Mouse (Mus musculus) lung, postnatal 0 days (tissue): ENCODE results near the gene Cyp2b9. TPM values are rescaled to one million over a fixed set of nuclear protein-coding genes. Genes with fewer than 3 reads are reported as not detected.
"Not testable (repeated sequence)": the region's sequence is repeated elsewhere in the genome, so short reads cannot be mapped to it uniquely, and the experiment has no call there.

Experiments
- ATAC-seq: fragments of 200-750 bp; cut with Nextera tagmentation; 2 replicates; pipeline ENCODE4 v1.8.0; 2017; ENCODE audit warnings: moderate library complexity
- DNase-seq: peaks from one replicate; pipeline ENCODE4 v3.0.0-alpha.2; 2016; ENCODE audit warnings: low spot score
- H3K27ac ChIP-seq: fragments of 300-500 bp; sonication (generic); 2 replicates; pipeline ENCODE4 v1.5.1; 2014; ENCODE audit warnings: antibody characterized with exemption, mild to moderate bottlenecking, low read length, mixed read lengths
- H3K27me3 ChIP-seq: fragments of 300-500 bp; sonication (generic); replicated peaks from 2 replicates; pipeline ENCODE4 v1.6.1; 2014; ENCODE audit warnings: low read length, mixed read lengths; ENCODE audit not compliant: insufficient read depth
- H3K36me3 ChIP-seq: fragments of 300-500 bp; sonication (generic); 2 replicates; pipeline ENCODE4 v1.6.1; 2014; ENCODE audit warnings: low read length, mixed read lengths; ENCODE audit not compliant: insufficient read depth
- H3K4me1 ChIP-seq: fragments of 300-500 bp; sonication (generic); 2 replicates; pipeline ENCODE4 v1.6.1; 2014; ENCODE audit warnings: antibody characterized with exemption, low read depth, low read length, mixed read lengths; ENCODE audit not compliant: insufficient read depth
- H3K4me2 ChIP-seq: fragments of 300-500 bp; sonication (generic); replicated peaks from 2 replicates; pipeline ENCODE4 v1.6.1; 2014; ENCODE audit warnings: low read depth, mild to moderate bottlenecking, low read length, moderate library complexity, mixed read lengths
- H3K4me3 ChIP-seq: fragments of 300-500 bp; sonication (generic); 2 replicates; pipeline ENCODE4 v1.5.1; 2014; ENCODE audit warnings: low read depth, low read length
- H3K9ac ChIP-seq: fragments of 300-500 bp; sonication (generic); replicated peaks from 2 replicates; pipeline ENCODE4 v1.6.1; 2014; ENCODE audit warnings: low read depth, mild to moderate bottlenecking
- H3K9me3 ChIP-seq: fragments of 300-500 bp; sonication (generic); 2 replicates; pipeline ENCODE4 v1.6.1; 2016; ENCODE audit warnings: low read length, mixed read lengths
- CTCF ChIP-seq: IDR thresholded peaks from 2 replicates; pipeline ENCODE4 v1.5.1; 2016; ENCODE audit warnings: antibody characterized with exemption, mild to moderate bottlenecking
- EP300 ChIP-seq: IDR thresholded peaks from 2 replicates; pipeline ENCODE4 v1.6.1; 2016; ENCODE audit warnings: antibody characterized with exemption, mild to moderate bottlenecking, control low read depth
- WGBS: fragments of 180-500 bp; shearing (Covaris S2); extraction: QIAGEN DNeasy Blood & Tissue Kit; methylation state at CpG from one replicate; pipeline ENCODE4 v1.1.7; 2014; 5-methylcytosine and 5-hydroxymethylcytosine counted together
- polyA plus RNA-seq: library from polyadenylated mRNA; unstranded; fragments of >200 nt; fragmentation: Nextera tagmentation; extraction: Ambion mirVana; gene quantifications from 2 replicates; pipeline ENCODE4 v1.2.1, GENCODE M21; 2015

The Cyp2b9 gene
- not detected in 2 replicates for polyA plus RNA-seq

DNA sequence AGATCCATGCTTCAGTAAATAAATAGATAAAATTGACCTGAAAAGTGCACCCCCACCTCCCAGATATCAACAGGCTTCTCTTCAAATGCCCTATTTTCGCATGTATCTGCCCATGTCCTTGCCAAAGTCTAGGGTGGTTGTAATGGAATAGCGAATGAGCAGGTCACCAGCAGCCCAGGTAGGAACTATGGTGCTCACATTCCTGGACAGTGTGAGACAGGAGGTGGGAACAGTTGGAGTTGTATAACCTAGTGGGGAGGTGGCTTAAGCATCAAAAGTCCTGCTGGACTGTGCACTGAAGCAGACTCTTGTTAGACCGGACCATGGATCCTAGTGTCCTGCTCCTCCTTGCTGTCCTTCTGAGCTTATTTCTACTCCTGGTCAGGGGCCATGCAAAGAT lies at the start of gene Cyp2b9:
Cyp2b9 (plus strand) TSS at position 301 of the 400 bp plus-strand sequence.
- not testable (repeated sequence) for H3K27ac ChIP-seq, H3K4me2 ChIP-seq, H3K9ac ChIP-seq, DNase-seq, H3K9me3 ChIP-seq, ATAC-seq, H3K27me3 ChIP-seq, H3K4me1 ChIP-seq, H3K4me3 ChIP-seq, H3K36me3 ChIP-seq
- 75% methylated on average over 2 of the region's 3 CpGs for WGBS

DNA sequence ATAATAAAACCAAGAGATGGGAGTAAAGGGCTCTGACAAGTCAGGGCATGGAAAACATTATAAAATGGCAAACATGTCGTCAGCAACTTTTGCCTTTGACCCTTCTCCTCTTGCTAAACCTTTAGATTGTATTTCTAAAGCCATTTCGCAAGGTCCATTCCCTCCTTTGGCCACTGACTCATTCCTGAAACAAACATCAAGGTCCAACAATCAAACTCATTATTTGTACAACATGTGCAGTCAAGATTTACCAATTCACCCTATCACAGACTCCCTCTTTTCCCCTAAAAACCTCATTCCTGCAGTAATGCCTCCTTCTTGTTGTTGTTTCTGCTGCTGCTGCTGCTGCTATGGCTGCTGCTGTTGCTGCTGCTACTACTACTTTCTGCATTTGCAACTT lies 33.6 kb upstream of the Cyp2b9 start:
- H3K4me2 ChIP-seq, H3K27me3 ChIP-seq, H3K27ac ChIP-seq, H3K4me1 ChIP-seq, H3K36me3 ChIP-seq, ATAC-seq, H3K9ac ChIP-seq, DNase-seq, H3K4me3 ChIP-seq, H3K9me3 ChIP-seq: not testable (repeated sequence)
- WGBS = no CpG with 5 or more reads among the region's 2 CpGs

DNA sequence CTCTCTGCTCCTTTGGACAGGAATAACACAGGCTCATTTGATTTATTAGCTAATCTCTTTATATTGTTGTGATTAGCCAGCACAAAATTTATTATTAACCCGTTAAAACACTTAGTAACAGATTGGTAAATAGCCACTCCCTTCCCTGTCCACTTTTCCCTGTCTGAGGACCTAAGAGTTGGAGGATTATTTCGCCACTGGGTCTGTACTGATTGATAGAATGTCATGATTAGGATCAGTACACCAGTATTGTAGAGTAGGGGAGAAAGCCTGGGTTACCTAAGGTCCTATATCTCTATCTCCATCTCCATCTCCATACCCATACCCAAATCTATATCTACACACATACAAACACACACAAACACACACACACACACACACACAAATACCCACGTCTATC lies 29.6 kb upstream of the Cyp2b9 start:
- H3K4me1 ChIP-seq, H3K27ac ChIP-seq, H3K4me2 ChIP-seq, ATAC-seq, H3K36me3 ChIP-seq, H3K4me3 ChIP-seq, DNase-seq, H3K9me3 ChIP-seq, H3K27me3 ChIP-seq, H3K9ac ChIP-seq: not testable (repeated sequence)
- 55% methylated on average over 1 of the region's 3 CpGs for WGBS

DNA sequence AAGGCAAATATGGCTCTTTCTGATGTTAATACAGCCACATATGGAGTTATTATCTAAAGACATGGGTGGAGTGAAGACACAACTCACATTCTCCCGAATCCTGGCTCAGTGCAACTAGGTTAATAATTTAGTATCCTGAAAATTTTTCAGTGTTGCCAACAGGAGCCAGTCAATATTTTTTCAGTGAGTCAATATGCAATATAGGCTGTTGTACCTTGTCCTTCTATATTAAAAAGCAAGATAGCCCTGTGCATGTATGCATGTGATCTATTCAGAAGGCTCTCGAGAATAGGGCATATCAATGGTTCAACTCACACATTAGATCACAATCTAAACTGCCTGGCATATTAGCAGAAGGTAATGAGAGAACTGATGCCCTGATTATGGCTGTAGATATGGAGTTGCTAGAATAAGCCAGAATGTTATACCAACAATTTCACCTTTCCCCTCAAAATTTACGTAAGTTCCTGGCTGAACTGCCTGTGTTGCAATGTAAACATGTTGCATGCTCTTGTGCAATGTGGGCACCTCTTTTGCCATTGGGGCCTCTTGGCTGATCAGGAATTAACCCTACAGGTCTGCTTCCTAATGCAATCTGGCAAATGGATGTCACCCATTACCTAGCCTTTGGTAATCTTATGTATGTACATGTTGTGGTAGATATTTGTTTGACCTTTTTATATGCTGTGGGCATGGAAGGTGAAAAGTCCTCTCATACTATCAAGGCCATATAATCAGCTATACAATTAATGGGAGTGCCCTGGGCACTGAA lies 4.3 kb upstream of the Cyp2b9 start:
- H3K27me3 ChIP-seq, DNase-seq, H3K36me3 ChIP-seq, H3K9me3 ChIP-seq, H3K4me1 ChIP-seq, ATAC-seq, H3K27ac ChIP-seq, H3K9ac ChIP-seq, H3K4me3 ChIP-seq, H3K4me2 ChIP-seq: not testable (repeated sequence)
- WGBS = 63% methylated on average over 2 of the region's 3 CpGs

DNA sequence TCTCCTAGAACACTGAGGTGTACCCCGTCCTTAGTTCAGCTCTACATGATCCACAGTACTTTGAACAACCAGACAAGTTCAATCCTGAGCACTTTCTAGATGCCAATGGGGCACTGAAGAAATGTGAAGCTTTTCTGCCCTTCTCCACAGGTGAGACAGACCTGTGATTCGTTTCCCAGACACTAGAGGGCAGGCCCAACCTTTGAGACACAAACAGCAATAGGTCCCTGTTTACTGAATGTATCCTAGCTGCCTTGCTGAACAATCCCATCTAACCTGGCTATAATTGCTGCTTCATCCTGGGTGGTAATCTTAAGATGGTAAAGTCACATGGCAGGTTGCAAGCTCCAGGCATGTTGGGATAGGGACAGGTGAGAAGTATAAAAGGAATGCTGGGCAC lies 27.9 kb downstream of the Cyp2b9 start:
- DNase-seq = no peak
- Histone ChIP-seq H3K4me1 (no peaks in the 10 kb centered on the region), H3K27ac (no peak overlapping the region), H3K9ac (no peak overlapping the region), H3K27me3 (no peaks in the 10 kb centered on the region), H3K36me3 (no peaks in the 10 kb centered on the region), H3K9me3 (0 out of 2 replicates have a peak, but pooled peaks cover 4% of the 10 kb centered on the region), H3K4me3 (no peak overlapping the region), H3K4me2 (no peak overlapping the region)
- WGBS = 16% methylated on average over 2 of the region's 2 CpGs
- TF ChIP-seq CTCF (no peak), EP300 (no peak)
- no peak for ATAC-seq

DNA sequence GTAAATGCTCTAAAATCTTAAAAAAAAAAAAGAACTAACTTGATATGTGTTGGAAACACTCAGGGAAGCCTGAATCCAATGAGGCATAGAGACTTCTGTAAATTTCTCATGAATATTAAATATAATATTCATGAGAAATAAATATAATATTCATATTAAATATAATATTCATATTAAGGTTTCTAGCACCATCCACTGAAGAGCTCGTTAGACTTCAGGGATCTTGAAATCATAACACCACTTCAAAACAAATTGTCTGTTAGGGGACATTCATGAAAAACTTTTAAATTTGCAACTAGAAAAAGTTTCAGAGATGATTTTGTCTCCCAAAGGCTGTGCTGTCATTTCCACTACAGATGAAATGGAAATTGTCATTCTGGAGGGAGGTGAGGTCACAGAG lies 86.8 kb downstream of the Cyp2b9 start, which contains the start of gene Vmn1r184:
Vmn1r184 (plus strand) TSS at position 301 of the 400 bp plus-strand sequence.
- H3K9me3 ChIP-seq, H3K27ac ChIP-seq, H3K27me3 ChIP-seq, ATAC-seq, DNase-seq, H3K36me3 ChIP-seq, H3K4me3 ChIP-seq, H3K4me2 ChIP-seq, H3K9ac ChIP-seq, H3K4me1 ChIP-seq: not testable (repeated sequence)
- WGBS = 69% methylated on average over 1 of the region's 1 CpGs

Other genes with a start within 250 kb of the Cyp2b9 start
- not detected in 2 replicates for gene Cyp2b13, start 111.9 kb upstream of the Cyp2b9 start, polyA plus RNA-seq
- gene Vmn1r184, start 86.9 kb downstream of the Cyp2b9 start, polyA plus RNA-seq = not detected in 2 replicates
- gene Cyp2a4, start 133.8 kb downstream of the Cyp2b9 start, polyA plus RNA-seq = not detected in 2 replicates
- gene Nlrp9c, start 230.3 kb downstream of the Cyp2b9 start, polyA plus RNA-seq = not detected in 2 replicates